Mouse (Mus musculus): Measurements from ENCODE around the gene Prom2.

Prom2 gene

DNA sequence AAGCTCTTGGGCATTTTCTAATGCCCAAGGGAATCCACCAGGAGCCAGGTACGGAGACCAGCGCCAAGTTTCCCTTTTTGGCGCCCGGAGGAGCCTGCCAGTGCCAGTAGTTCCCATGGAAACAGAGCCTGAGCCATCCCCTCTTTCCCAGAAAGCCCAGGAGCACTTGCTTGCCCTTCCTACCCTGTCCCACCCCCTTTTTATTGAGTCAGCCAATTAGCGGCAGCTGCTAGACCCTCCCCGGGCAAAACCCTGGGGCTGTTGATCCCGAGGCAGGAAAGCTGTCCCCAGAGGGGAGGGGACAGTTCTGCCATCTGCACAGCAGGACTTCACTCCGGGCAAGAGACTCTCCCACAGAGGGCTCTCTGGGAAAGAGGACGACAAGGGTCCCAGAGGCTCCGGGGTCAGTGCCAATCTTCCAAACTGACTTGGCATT, 19.2 kb downstream of the Prom2 start, which contains the start of gene Kcnip3:
TSS of gene Kcnip3 (minus strand) at position 89 of the 436 bp plus-strand sequence.
- DNase-seq: no peak

GRCm38 (mm10) chr2:127521172-127522005, 19.9 kb downstream of the Prom2 start:
- no peak for DNase-seq

DNA sequence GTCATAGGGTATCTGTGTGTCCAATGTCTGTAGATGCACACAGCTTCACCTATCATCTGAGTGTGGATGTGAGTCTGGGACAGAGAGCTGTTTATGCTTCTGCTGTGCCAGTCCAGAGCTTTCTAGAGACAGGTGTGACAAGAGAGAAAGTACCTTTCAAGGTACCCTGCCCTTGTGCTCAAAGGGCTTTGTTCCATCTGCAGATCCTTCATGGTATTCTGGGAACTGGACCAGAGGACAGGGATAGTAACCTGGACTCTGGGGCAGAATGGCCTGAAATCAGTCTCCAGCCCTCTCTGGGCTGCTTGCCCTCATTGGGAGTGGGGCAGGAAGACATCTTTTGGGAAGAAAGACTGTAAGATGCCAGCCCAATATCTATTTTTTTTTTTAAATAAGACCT, 21.1 kb downstream of the Prom2 start:
- DNase-seq: no peak

DNA sequence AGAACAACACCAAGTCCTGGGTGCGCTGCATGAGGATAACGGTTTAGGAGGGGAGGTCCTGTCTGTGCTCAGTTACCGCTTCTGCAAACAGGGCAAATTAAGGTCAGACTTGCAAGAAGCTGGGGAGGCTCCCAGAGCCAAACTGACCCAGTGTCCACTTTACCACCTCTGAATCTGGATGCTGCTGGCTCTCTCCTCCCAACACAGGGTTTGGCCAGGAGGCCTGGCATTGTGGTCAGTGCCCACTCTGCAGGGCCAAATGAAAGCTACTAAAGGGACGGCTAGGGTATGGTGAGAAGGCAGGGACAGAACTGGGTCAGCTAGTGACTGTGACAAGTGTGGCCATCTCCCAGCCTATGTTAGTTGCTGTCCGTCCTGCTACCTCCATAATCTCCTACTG, 22.0 kb downstream of the Prom2 start:
- no peak for DNase-seq

DNA sequence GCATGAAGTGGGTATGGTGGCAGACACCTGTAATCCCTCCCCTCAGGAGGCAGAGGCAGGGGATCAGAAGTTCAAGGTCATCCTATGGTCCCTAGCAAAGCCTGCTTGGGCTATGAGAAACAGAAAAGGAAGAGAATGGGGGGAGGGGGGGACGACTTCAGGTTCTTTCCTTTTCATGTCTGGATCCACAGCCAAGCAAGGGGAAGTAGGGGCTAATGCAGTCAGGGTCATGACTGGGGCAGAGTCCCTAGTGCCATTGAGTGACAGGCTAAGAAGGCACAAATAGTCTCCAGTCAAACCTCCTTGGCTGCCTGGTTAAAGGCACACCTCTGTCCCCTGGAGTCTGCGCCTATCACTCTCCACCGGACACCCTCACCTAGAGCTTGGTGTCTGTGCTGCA, 22.4 kb downstream of the Prom2 start:
- no peak for DNase-seq

- DNase-seq: no peak
Measured at GRCm38 (mm10) chr2:127518273-127518672, 23.0 kb downstream of the Prom2 start.

- DNase-seq: no peak
Measured at GRCm38 (mm10) chr2:127517081-127517480, 24.2 kb downstream of the Prom2 start.

DNA sequence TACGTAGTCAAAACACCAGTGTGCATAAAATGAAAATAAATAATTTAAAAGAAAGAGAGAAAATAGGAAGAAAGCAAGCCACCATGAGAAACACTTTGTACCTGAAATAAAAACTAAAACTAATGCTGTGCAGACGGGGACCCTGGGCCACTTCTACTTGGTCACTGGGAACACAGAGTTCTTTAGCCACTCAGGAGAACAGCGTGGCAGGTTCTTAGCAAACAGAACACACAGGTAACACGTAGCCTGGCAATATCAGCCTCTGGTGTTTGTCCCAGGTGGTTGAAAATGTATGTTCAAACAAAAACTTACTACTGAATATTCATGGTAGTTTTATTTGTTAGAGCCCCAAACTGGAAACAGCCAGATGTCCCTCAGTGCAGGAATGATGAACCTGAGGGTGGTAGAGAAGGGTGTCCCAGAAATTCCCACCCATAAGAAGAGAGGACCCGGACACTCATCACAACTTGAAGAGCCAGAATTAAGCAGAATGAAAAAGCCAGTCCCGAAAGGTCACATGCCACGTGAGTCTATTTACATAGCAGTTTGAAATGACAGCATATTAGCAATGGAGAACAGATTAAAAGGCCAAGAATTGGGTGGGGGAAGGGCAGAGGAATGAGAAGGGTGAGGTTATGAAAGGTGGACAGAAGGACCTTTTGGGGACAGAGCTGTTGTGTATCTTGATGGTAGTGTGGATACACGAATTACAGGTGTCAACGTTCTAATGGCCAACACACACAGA, 26.7 kb downstream of the Prom2 start:
- DNase-seq: no peak

GRCm38 (mm10) chr2:127513244-127513643, 28.0 kb downstream of the Prom2 start:
- DNase-seq: no peak

DNA sequence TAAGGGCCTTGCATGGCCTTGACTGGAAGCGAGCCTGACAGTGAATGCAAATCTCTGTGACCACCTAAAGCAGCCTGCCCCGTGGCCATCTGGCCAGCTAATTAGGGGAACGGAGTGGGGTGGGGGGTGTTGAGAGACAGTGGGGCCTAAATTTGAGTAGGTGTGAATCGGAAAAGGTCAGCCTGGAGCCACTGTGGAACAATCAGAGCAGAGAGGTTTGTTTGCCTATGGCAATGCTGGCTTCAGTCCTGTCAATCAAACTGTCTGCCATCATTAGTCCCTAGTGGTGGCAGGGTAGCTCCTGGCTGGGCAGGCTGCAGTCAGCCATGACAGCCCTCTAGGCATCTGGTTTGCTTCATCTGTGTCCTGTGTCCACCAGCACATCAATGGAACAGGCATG, 29.8 kb downstream of the Prom2 start:
- no peak for DNase-seq

- peak; percentile 35 for DNase-seq
Measured at GRCm38 (mm10) chr2:127507967-127508660, 33.2 kb downstream of the Prom2 start.

- peak; percentile 80 for DNase-seq
Measured at GRCm38 (mm10) chr2:127507077-127507774, 34.0 kb downstream of the Prom2 start.

GRCm38 (mm10) chr2:127506131-127506632, 35.1 kb downstream of the Prom2 start:
- no peak for DNase-seq

- DNase-seq: no peak
Measured at GRCm38 (mm10) chr2:127505196-127505595, 36.1 kb downstream of the Prom2 start.

GRCm38 (mm10) chr2:127503751-127504549, 37.3 kb downstream of the Prom2 start:
- DNase-seq: no peak

- DNase-seq: peak; percentile 68
Measured at GRCm38 (mm10) chr2:127501061-127501460, 40.2 kb downstream of the Prom2 start.

DNA sequence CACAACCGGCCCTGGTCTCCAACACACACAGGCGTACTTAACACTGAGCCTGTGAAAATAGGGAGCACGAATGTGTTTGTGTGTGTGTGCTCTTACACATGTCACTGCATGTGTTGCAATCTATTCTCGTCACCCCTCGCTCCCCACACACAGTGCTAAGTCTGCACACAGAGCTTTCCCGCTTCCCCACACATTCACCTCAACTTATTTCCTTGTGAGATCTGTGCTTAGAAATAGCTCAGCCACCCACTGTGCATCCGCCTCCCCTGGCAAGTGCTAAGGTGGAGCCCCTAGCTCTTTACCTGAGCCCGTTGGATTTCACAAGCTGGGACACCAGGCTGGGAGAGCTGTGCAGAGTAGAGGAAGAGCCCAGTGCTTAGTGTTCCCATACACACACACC, 42.5 kb downstream of the Prom2 start:
- no peak for DNase-seq

DNA sequence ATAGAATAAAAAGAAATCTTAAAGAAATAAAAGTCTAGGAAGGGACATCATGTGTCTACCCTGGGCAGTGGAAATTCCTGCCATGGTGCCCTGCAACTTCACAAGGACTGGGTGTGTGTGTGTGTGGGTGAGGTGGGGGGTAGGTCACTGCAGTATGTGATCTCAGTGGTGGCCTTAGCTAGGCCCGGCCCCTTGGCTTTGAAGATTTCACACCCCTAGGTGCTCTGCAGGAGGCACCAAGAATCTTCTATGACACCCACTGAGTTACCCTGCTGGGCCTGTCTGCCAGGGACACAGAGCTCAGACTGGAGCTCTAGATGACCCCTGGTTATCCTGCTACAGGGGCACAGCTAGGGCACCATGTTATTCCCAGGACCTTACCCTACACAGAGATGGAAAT, 44.9 kb downstream of the Prom2 start:
- no peak for DNase-seq

DNA sequence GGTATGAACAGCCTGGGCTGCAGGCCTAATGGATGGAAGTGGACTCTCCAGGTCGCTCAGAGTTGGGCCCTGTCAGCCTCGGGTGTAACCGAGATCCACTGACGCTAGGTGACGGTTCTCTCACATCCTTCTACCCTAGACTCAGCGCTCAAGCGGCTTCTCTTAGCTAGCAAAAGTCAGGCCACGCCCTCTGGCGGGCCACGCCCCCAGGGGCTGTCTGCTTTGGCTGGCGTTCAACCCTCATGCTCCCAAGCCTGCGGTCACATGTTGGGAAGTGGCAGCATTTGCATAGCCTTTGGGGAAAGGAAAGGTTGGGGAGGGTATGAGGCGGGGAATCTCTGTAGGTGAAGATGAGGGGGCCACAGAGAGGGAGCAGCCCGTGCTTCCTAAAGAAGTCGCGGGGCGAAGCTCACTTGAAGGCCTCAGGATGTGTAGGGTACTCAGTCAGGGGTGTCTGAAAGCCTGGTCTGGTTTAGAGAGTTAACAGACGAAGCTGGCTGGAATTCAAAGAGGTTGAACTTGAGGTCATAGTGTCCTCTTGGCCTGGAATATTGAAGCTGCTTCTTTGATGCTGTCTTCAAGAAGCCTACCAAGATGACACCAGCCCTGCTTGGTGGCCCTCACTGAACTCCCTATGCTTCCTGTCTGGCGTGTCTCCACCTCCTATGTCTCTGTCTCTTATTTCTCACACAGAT, 56.6 kb downstream of the Prom2 start:
- DNase-seq: peak; percentile 84

GRCm38 (mm10) chr2:127483001-127483400, 58.3 kb downstream of the Prom2 start:
- DNase-seq: no peak

DNA sequence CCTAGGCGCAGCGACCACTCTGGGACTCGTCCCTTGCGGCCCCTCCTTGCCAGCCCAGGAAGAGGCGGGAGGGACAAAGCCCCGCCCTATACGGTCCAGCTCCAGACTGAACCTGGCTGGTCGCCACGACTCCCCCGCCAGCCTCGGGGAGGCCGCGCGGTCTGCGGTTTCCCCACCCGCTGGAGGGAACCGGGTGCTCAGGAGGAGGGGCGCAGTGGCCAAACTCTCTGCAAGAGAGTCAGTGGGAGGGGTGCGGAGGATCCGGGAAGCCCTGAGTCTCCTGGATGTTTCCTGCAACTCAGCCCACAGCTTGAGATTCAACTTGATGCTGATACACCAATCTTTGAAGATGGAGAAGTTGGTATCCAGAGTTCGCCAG, 58.7 kb downstream of the Prom2 start:
- peak; percentile 58 for DNase-seq
